Mouse (Mus musculus) spleen, adult 2 months (tissue): Measurements from ENCODE around the gene Klhl1. TPM values are rescaled to one million over a fixed set of nuclear protein-coding genes. Genes with fewer than 3 reads are reported as not detected.

Experiments used
- DNase-seq, 2 experiments: peaks; one replicate each; pipeline versions ENCODE4 v3.0.0 to v3.0.0-alpha.2; 2012 to 2021; ENCODE audit warnings: low spot score in 2 of 2, low read depth in 1 of 2
- H3K27ac ChIP-seq: fragments of 200-500 bp; 2 replicates; pipeline ENCODE4 v1.5.1; 2012; ENCODE audit warnings: low read length, inconsistent platforms; ENCODE audit not compliant: insufficient read depth
- H3K27me3 ChIP-seq: fragments of 200-500 bp; 2 replicates; pipeline ENCODE4 v1.6.1; 2012; ENCODE audit warnings: mild to moderate bottlenecking, moderate library complexity, low read length, inconsistent platforms; ENCODE audit not compliant: control insufficient read depth, insufficient read depth
- H3K36me3 ChIP-seq: fragments of 200-500 bp; 2 replicates; pipeline ENCODE4 v1.6.1; 2012; ENCODE audit warnings: mild to moderate bottlenecking, low read length, inconsistent platforms; ENCODE audit not compliant: control insufficient read depth, insufficient read depth
- H3K4me1 ChIP-seq: fragments of 200-500 bp; 2 replicates; pipeline ENCODE4 v1.6.1; 2011; ENCODE audit warnings: inconsistent platforms; ENCODE audit not compliant: control insufficient read depth, insufficient read depth, insufficient read length
- H3K4me3 ChIP-seq: fragments of 200-500 bp; 2 replicates; pipeline ENCODE4 v1.5.1; 2011; ENCODE audit warnings: mild to moderate bottlenecking, inconsistent platforms; ENCODE audit not compliant: insufficient read depth, insufficient read length; ENCODE audit errors: extremely low read depth
- CTCF ChIP-seq: fragments of 200-500 bp; IDR thresholded peaks from 2 replicates; pipeline ENCODE4 v1.5.1; 2011; ENCODE audit warnings: mild to moderate bottlenecking, inconsistent platforms; ENCODE audit not compliant: insufficient read depth, insufficient read length, insufficient replicate concordance; ENCODE audit errors: extremely low read depth
- POLR2A ChIP-seq: fragments of 200-500 bp; IDR thresholded peaks from 2 replicates; pipeline ENCODE4 v1.6.1; 2011; ENCODE audit warnings: low read depth, low read length, inconsistent platforms
- WGBS: fragments of 180-500 bp; shearing (Covaris S2); methylation state at CpG from one replicate; pipeline ENCODE4 v1.1.7; 2018; 5-methylcytosine and 5-hydroxymethylcytosine counted together
- polyA plus RNA-seq: library from polyadenylated mRNA; depleted of rRNA; stranded (reverse); fragments of >200 nt; gene quantifications from 2 replicates; pipeline ENCODE4 v1.2.3, GENCODE M21; 2012; rRNA removed

Klhl1 gene
- not detected in 2 replicates for polyA plus RNA-seq

DNA sequence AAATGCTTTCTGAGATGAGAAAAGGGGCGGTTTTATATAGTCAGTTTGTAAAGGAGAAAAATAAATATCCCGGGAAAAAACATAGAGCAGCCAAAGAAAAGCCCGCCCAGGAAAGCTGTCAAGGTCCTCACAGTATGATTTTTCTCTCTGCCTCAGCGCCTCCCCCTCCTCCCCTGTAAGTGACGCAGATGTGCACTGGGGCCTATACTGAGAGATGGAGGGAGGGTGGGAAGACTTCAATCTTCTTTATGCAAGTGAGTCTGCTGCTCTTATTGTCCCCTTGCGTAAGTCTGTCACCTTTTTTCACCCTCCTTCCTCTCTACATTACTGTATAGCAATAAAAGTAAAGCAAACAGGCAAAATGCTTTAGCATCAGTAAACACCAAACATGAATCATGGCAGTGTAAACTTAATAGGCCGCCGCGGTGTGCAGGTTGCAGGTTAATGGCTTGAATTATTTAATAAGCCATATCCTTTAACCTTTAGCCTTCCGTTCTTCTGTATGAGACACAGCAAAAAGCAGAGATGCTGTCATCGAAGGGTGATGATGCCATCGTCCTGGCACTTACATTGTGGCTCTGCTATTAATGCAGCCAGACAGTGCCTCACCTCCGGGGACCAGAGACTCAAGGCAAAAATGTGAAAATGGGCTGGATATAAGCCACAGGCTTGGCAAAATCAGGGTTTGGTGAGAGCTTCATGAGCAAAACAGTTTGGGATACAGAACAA lies at the start of gene Klhl1:
Klhl1 (minus strand) TSS at position 149 of the 729 bp plus-strand sequence.
- H3K27me3 ChIP-seq: no peaks in the 10 kb centered on the region
- H3K4me1 ChIP-seq: no peaks in the 10 kb centered on the region
- no peaks in the 10 kb centered on the region for H3K36me3 ChIP-seq
- H3K27ac ChIP-seq: no peak within 1 kb of the TSS
- DNase-seq: no peak
- 57% methylated on average over 13 of the region's 13 CpGs for WGBS
- TF ChIP-seq POLR2A (no peak), CTCF (no peak)
- no peak within 1 kb of the TSS for H3K4me3 ChIP-seq

- no peaks in the 10 kb centered on the region for H3K36me3 ChIP-seq
- no peak overlapping the region for H3K4me3 ChIP-seq
- TF ChIP-seq CTCF (no peak), POLR2A (no peak)
- 85% methylated on average over 2 of the region's 2 CpGs for WGBS
- no peak for DNase-seq
- no peak overlapping the region for H3K27ac ChIP-seq
- H3K4me1 ChIP-seq: no peaks in the 10 kb centered on the region
- H3K27me3 ChIP-seq: no peaks in the 10 kb centered on the region
Observed at GRCm38 (mm10) chr14:96553668-96554067, 34.8 kb upstream of the Klhl1 start.

DNA sequence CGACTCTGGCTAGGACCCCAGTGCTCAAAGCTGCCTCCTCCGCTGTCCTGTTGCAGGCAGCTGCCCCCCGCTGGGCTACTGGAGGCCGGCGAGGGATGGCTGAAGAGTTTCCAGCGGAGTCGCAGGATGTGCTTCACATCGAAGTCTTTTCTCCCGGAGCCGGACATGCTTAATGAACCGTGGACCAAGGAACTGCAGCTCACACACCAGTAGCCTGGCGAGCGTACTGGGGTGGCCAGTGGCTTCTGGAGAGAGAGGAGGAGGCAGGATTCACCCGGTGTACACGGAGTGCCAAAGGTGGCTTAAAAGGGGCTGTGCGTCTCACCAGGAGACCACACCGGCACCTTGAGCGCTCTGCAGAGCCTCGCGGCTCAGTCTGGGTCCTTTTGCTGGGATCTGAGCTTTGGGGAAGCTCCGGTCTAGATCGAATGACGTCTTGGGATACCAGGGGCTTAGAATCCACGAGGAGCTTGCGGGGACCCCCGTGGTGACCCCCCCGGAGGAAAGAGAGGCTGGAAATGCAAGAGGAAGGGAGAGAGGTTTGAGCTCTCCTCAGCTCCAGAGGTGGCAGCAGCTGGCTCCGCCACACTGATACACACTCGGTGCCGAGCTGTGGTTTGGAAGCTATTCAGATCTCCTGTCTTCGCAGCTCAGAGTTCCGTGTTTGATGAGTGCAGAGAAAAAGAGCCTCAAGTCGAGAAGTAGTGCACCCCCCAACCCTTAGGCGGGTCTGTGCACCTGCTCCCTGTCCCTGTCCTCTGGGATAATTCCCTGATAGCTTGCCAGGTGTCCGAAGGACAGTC lies 550 bp downstream of the Klhl1 start:
- Histone ChIP-seq H3K4me3 (no peak overlapping the region), H3K36me3 (no peaks in the 10 kb centered on the region), H3K27me3 (no peaks in the 10 kb centered on the region), H3K4me1 (no peaks in the 10 kb centered on the region), H3K27ac (no peak overlapping the region)
- DNase-seq: no peak
- WGBS: 8% methylated on average over 35 of the region's 35 CpGs
- no peak for TF ChIP-seq POLR2A
- no peak for TF ChIP-seq CTCF

GRCm38 (mm10) chr14:96517727-96518126 lies 1.2 kb downstream of the Klhl1 start:
- 22% methylated on average over 9 of the region's 9 CpGs for WGBS
- no peak for TF ChIP-seq POLR2A
- Histone ChIP-seq H3K36me3 (no peaks in the 10 kb centered on the region), H3K4me1 (no peaks in the 10 kb centered on the region), H3K27ac (no peak overlapping the region), H3K4me3 (no peak overlapping the region), H3K27me3 (no peaks in the 10 kb centered on the region)
- DNase-seq: no peak

GRCm38 (mm10) chr14:96499936-96500335 lies 19.0 kb downstream of the Klhl1 start:
- WGBS: 81% methylated on average over 2 of the region's 2 CpGs
- no peaks in the 10 kb centered on the region for H3K4me1 ChIP-seq
- H3K27ac ChIP-seq: no peak overlapping the region
- TF ChIP-seq POLR2A: no peak
- TF ChIP-seq CTCF: no peak
- H3K4me3 ChIP-seq: no peak overlapping the region
- no peaks in the 10 kb centered on the region for H3K27me3 ChIP-seq
- H3K36me3 ChIP-seq: no peaks in the 10 kb centered on the region
- DNase-seq: no peak

DNA sequence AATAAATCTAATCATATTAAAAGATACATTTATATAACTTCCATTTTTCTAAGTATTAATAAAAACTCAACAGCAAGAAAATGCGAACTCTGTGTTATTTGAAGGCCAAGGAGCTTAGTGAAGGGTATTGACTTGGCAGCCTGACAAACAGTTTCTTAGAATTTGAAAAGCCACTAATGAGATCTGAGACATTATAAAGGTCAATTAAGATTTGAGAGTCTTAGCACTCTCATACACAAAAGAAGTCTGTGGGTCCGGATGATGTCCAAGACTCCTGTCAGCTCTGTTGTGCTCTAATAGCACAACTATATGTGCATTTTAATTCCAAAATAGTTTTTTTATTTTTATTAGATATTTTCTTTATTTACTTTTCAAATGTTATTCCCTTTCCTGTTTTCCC lies 47.1 kb downstream of the Klhl1 start:
- no peak overlapping the region for H3K4me3 ChIP-seq
- DNase-seq: no peak
- TF ChIP-seq POLR2A (no peak), CTCF (no peak)
- H3K27ac ChIP-seq: no peak overlapping the region
- no peaks in the 10 kb centered on the region for H3K4me1 ChIP-seq
- no peaks in the 10 kb centered on the region for H3K27me3 ChIP-seq
- H3K36me3 ChIP-seq: no peaks in the 10 kb centered on the region
- WGBS: 93% methylated on average over 2 of the region's 2 CpGs

DNA sequence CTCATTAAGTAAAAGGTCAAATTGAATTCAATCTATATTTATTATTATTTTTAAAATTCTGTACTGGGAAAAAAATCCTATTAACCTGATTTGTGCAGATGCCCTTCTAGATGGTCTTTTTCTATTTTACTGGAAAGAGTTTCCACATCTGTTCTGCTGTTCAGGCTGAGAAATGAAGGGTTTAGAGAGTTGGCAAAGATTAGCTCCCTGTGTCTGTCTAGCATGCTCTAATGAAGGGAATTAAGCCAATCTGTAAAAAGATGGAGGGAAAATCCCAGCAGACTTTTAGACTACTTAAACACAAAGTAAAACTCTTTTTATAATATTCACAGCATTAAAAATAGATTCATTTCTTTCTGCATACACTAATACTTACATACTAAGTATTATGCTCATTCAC lies 47.6 kb downstream of the Klhl1 start:
- no peak overlapping the region for H3K27ac ChIP-seq
- no peaks in the 10 kb centered on the region for H3K27me3 ChIP-seq
- H3K4me1 ChIP-seq: no peaks in the 10 kb centered on the region
- DNase-seq: no peak
- H3K36me3 ChIP-seq: no peaks in the 10 kb centered on the region
- TF ChIP-seq CTCF (no peak), POLR2A (no peak)
- H3K4me3 ChIP-seq: no peak overlapping the region
